Mouse (Mus musculus): ENCODE measurements around the gene Gm10961. TPM values are rescaled to one million over a fixed set of nuclear protein-coding genes. Genes with fewer than 3 reads are reported as not detected.

Gm10961 gene
- polyA plus RNA-seq (2015; fragmentation: Nextera tagmentation; extraction: Ambion mirVana) = not detected in 2 replicates

GRCm38 (mm10) chr3:107630682-107631522 is at the start of gene Gm10961:
Gene Gm10961 (plus strand): TSS chr3:107631322.
- DNase-seq (ENCODE audit: low spot score) = peak; percentile 16

- DNase-seq (ENCODE audit: low spot score) = no peak
Observed at GRCm38 (mm10) chr3:107582130-107582874, 48.8 kb upstream of the Gm10961 start.

GRCm38 (mm10) chr3:107582875-107583767 is 48.0 kb upstream of the Gm10961 start:
- DNase-seq (ENCODE audit: low spot score) = no peak

GRCm38 (mm10) chr3:107583893-107584292 is 47.2 kb upstream of the Gm10961 start:
- no peak for DNase-seq (ENCODE audit: low spot score)

- no peak for DNase-seq (ENCODE audit: low spot score)
Observed at GRCm38 (mm10) chr3:107586504-107586903, 44.6 kb upstream of the Gm10961 start.

- DNase-seq (ENCODE audit: low spot score) = no peak
Observed at GRCm38 (mm10) chr3:107591612-107592011, 39.5 kb upstream of the Gm10961 start.

DNA sequence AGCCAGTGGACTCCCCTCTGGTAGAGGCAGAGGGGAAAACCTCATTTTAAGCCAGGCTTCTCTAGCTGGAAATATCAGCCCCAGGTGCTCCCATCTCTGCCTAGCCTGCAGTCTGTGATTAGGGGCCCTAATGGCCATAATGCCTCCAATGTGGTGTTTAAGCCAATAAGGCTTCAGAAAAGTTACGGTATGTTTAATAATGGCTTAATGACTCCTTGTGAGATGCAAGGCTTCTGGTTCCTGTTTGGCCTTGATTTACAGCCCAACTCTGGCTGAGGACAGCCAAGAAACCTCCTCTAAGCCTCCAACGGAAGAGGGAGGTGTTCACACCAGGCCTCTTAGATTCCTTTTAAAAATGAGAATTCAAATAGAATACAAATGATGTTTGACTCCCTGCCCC is 37.5 kb upstream of the Gm10961 start:
- no peak for DNase-seq (ENCODE audit: low spot score)

DNA sequence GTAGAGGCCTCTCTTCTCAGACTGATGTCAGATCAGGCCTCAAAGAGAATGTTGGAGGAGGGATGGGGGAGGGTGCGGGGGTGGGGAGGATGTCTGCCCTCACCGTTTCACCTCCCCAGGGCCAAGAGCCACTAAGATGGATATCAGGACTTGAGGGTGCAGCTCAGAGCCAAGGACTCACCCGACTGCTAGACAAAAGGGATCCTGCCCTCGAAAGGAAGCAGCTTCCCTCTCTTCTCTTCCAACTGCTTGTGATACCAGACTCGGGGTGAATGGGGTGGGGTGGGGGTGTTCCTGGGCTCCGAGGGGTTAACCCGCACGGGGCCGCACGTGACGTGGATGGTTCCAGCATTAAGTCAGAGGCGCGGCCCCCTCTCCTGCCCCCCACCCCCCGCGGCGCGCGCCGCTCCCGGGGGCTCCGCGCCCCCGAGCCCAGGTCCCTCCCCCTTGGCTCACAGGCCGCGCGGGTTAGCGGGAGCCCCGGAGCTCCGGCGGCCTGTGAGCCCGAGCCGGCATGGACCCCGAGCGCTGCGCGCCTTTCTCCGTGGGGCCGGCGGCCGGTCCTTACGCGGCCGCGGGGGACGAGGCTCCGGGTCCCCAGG is 36.4 kb upstream of the Gm10961 start, which contains the start of gene Alx3:
Alx3 (plus strand) TSS at position 370 of the 602 bp plus-strand sequence.
- DNase-seq (ENCODE audit: low spot score) = no peak

- no peak for DNase-seq (ENCODE audit: low spot score)
Observed at GRCm38 (mm10) chr3:107595264-107595937, 35.7 kb upstream of the Gm10961 start.

GRCm38 (mm10) chr3:107595938-107596461 is 35.1 kb upstream of the Gm10961 start:
- no peak for DNase-seq (ENCODE audit: low spot score)

DNA sequence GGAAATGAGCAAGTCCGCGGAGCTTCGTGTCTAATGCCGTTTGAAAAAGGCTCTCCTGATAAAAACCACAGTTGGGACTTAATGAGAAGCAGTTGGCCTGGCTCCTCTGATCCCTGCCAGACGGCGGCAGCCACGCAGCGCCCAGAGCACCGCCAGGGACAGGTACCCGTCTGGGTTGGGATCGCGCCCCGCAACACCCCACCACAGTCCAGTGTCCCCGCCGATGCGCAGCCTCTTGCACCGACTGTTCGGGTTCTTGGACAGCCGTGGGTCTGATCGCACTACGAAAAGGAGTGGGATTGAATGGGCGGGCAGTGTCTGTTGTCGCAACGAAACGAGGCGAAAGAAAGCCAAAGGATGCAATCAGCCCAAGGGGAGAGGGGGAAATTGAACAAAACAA is 34.6 kb upstream of the Gm10961 start:
- no peak for DNase-seq (ENCODE audit: low spot score)

DNA sequence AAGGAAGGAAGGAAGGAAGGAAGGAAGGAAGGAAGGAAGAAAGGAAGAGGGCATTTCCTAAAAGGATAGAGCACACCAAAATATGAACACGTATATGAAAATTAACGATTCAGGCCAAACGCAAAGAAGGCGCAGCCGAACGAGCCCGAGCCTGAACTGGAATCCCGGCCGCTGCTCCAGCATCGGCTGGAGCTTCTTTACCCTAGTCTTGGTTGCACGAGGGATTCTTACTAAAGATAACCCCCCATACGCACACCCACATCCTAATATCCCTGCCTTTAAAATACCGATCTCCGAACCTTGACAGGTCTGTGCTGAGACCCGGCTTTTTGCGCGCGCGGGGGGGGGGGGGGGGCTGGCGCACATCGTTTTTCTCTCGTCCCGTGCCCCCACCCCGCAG is 34.0 kb upstream of the Gm10961 start:
- no peak for DNase-seq (ENCODE audit: low spot score)

DNA sequence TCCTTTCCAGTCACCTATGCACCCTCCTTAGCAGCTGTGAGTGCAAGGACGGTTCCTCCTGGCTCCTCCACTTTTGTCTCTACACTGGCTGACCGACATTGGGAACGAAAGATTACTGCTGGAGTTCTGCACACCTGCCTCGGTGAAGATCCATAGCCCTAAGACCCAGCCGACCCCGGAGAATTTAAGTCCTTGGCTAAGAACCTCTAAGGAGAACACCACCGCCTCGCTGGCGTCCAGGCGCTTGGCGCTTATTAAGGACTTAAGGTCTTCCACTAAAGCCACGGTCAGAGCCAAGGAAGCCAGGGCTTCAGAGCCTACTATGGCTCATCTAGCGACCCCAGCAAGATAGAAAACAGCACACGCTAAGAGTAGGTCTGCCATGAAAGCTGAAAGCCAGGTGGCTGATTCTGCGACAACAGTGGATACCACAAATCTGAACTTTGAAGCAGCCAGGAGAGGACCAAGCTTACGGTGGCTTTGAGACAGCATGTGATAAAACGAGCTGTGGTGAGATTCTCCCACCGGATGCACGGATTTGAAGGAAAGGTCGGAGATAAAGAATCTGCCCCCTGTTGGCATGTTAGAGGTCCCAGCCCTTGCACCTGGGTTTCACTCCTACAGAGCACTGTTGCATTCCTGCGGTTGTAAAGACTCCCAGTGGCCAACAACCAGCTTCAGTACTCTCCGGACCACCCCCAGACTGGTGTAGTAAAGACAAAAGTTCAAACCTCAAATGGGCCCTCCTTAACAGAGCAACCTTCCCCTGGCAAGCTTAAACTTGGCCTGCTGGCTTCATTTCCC is 33.3 kb upstream of the Gm10961 start:
- peak; percentile 10 for DNase-seq (ENCODE audit: low spot score)

- no peak for DNase-seq (ENCODE audit: low spot score)
Observed at GRCm38 (mm10) chr3:107600127-107600526, 31.0 kb upstream of the Gm10961 start.

DNA sequence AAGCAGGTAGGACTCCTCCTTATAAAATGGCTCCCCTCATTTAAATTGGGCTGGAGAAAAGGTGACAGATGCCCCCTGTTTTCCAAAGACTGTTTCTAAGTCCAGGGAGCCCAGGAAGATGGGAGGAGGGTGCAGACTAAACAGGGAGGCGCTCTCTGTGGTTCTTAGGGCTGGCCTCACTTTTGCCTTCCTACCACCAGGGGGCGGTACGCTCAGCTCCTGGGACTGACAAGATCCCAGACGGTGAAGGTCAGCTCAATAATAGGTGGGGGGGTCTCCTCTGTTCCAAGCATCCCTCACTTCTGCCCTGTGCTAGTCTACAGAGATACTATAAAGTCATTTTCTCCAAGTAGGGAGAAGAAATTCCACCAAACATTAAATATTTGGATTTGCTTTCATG is 25.8 kb upstream of the Gm10961 start:
- DNase-seq (ENCODE audit: low spot score) = peak; percentile 57

- no peak for DNase-seq (ENCODE audit: low spot score)
Observed at GRCm38 (mm10) chr3:107607221-107607620, 23.9 kb upstream of the Gm10961 start.

GRCm38 (mm10) chr3:107608808-107609207 is 22.3 kb upstream of the Gm10961 start:
- no peak for DNase-seq (ENCODE audit: low spot score)

DNA sequence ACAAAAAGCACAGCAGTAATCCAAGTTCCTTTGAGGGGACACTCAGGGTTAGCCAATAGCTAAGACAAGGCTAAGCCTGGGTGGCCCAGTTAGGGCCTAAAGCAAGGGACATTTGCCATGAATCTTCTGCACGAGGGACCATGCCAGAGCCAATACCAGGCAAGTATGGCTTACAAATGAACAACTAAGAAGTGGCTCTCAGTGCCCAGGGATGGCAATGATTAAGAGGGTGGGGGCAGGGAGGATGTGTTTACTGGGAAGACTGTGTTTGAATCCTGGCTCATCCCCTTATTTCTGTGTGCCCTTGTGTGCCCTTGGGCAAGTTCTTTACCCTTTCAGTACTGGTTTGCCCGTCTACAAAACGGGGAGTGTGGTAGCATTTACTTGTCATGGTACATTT is 21.7 kb upstream of the Gm10961 start:
- no peak for DNase-seq (ENCODE audit: low spot score)

DNA sequence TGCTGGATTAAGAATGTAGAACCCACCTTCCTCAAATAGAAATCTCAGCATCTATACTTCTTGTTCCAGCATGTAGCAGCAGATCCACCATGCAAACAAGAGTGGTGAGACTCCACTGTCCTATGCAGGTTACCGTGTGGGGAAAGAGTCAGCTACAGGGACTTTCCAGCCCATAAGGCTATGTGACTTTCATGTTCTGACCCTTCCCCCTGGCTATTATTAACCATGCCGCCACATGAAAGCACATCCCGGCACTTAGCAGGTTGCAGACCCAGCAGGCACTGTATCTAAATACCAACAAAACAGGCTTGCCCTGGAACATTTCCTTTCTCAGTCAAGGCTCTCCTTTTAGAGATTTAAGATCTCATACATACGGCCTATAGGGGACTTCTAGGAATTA is 19.7 kb upstream of the Gm10961 start:
- no peak for DNase-seq (ENCODE audit: low spot score)

All from thymus, postnatal 0 days (tissue).